Mouse (Mus musculus) T-helper 2 cell (primary cell): ENCODE data around the gene Klf5.

Experiments
- in situ Hi-C: fragments of 300-600 bp; cut with MboI, MseI; formaldehyde crosslinking; loops from one replicate; pipeline ENCODE4 v1.15.1; 2025; ENCODE audit warnings: high pct_unique_total_duplicates

Klf5 gene

DNA sequence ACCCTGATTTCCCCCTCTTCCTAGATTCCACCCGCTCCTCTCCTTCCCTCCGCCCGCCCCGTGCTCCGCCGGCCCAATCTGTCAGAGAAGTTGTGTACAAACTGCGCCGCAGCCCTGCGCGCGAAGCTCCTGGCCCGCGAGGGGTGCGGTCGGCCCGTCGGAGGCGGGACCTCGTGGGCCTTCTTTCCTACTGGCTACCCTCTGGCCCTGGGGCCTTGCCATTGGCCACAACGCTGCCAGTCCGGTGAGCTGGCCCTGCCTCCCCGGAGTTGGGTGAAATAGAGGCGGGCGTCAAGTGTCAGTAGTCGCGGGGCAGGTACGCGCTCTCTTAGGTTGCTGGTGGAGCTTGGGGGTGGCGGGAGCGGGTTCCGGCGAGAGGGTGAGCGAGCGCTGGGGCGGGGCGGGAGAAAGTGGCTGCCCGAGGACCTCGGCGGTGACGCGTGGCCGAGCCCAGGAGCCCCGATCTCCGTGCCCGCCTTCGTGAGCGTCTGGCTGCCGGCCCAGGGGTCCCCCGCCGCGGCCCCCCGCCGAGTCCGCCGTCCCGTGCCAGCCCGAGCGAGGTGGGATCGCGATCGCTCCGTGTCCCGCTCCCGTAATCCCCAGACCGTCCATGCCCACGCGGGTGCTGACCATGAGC lies at the start of gene Klf5:
Klf5 (plus strand) TSS at position 307 of the 637 bp plus-strand sequence.
- in situ Hi-C loops, result no loop called here

DNA sequence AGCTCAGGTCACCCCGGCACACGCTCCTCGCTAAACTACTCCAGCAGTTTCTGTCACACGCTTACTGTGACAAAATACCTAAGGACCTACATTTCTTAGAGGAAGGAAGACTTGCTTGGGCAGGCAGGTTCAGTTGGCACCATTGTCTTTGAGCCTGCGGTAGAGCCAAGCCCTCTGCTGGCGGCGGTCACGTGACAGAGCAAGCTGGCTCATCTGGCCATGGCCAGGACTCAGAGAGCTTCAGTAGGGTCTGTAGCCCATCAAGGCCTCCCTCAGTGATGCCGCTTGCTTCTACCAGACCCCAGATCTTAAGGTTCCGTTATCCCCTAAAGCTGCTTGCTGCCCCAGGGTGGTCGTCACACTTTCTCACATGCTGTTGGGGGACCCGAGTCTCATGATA lies 36.5 kb upstream of the Klf5 start:
- in situ Hi-C loops, result loop anchor here (25.0 kb wide), 1 partner anchor 1625 kb away; no protein-coding TSS in a partner anchor

DNA sequence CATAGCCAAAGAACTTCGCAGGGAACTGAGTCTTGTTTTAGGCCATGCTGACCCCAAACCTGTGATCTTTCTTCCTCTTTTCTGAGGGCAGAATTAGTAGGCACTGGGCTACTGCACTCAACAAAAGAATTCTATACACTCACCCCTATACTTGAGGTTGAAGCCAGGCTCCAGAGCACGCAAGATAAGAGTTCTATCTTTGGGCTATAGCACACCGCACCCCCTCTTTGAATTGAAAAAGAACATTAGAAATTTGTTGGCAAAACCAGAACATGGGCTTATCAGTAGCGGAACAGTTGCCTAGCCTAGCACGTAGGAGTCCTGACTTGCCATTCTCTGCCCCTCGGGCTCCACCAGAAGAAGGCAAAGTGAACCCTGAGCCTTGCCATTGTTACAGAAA lies 34.7 kb upstream of the Klf5 start:
- in situ Hi-C loops, result loop anchor here (25.0 kb wide), 1 partner anchor 1623 kb away; no protein-coding TSS in a partner anchor

DNA sequence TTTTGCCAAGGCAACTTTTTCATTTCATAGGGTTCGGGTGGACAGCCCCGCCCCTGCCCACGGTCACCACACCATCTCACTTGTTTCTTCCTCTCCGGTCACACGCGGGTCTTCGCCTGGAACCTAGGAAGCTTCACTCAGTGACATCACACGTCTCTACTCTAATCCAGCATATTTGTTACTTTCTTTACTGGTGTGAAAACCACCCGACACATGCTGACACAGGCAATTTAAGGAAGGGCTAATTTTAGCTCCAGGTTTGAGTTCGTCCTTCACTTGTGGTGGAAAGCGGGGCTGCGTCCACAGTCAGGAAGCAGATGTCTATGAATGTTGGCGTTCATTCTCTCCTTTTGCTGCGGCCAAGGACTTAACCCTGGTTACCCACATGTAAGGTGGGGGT lies 32.7 kb upstream of the Klf5 start:
- in situ Hi-C loops, result loop anchor here (25.0 kb wide), 1 partner anchor 1622 kb away; no protein-coding TSS in a partner anchor

DNA sequence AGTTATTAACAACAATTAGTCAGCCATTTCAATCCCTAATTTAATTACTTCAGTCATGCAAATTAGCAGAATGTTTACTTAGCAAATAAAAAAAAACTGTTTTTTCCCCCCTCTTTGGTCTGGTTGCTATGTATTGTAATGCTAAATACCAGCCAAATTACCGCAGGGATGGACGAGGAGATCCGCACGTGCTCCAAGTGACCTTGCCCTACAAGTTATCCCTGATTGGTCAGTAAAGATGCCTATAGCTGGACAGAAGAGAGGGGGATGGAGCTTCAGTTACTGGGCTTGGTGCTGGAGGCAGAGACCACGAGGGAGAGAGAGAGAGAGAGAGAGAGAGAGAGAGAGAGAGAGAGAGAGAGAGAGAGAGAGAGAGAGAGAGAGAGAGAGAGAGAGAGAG lies 31.7 kb upstream of the Klf5 start:
- in situ Hi-C loops, result loop anchor here (25.0 kb wide), 1 partner anchor 1621 kb away; no protein-coding TSS in a partner anchor

DNA sequence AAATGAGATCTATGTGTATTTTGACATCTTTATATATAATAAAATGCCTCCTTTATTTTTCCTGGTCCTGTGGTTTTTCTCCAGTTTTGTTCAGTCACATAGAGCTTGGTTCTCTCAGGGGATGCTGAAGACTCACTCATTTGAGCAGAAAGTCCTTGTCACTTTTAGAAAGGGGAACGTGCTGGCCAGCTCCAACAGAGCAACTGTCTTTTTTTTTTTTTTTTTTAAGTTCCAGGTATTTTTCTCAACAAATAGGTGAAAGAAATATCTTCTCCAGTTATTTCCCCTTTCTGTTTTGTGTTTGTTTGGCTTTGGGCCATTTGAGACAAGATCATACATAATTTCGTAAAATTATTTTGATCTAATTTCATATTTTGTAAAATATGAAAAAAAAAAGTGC lies 24.4 kb upstream of the Klf5 start:
- in situ Hi-C loops, result loop anchor here (25.0 kb wide), 1 partner anchor 1613 kb away; no protein-coding TSS in a partner anchor

DNA sequence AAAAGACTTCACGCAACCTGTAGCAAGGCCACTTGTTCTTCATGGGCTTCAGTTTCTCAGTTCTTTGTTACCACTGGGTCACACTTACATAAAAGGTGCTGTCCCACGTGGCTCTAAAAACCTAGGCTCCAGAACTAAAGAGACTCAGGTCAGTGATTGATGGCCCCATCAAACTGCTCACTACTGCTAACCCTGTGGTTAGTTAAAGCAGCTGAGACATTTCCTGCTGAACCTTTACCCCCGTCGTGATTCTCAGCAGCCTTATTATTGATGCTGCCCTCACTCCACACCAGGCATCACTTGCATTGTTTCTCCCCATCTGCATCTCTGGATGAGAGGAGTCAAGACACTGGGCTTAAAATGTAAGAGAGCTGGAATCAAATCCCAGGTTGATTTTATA lies 22.7 kb upstream of the Klf5 start:
- in situ Hi-C loops, result no loop called here

DNA sequence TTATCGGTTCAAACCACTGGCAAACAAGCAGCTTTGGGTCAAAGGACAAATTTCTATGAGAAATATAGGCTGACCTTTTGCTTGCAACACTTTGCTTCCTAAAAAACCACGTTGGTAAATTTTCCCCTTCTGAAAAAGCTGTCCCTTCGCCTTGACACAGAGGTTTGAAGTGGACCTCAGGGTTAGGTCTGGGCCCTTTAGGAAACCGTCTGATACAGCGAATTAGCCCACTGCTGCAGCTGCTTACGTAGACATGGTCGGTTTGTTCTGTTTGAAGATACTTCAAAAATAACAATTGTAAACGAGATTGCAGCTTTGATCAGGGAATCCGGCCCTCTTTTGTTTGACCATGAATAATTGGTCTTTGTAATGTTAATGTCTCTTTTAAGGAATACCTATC lies 20.2 kb upstream of the Klf5 start:
- in situ Hi-C loops, result no loop called here

DNA sequence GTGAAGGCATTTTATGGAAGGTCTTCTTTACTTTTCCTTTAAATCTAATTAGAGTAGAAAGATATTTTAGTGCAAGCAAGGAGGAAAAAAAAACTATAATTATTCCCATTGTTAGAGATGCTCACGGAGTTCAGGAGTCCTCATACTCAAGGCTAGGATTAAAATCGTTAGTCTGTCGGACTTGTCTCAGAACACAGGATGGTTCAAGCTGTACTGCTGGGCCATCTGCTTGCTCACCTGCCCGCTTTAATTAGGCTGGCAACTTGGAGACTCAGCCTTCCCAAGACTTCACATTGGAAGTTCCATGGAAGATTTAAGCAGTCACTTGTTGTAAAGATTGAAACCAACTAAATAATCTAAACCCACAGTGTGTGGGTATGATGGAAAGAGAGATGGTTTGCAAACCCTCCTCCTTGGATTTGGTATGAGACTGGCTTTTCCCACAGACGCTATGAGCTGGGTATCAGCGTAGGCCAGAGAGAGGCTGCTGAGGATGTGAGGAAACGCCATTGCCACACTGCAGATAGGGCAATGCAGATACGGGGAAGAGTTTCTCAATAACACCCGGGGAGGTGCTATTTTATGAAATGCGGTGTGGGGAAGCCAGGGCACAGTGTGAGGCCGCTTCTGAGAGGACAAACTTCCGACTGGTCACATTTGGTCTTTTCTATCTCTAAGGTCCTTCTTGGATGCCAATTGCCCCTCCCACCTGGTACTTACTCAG lies 19.6 kb upstream of the Klf5 start:
- in situ Hi-C loops, result no loop called here

DNA sequence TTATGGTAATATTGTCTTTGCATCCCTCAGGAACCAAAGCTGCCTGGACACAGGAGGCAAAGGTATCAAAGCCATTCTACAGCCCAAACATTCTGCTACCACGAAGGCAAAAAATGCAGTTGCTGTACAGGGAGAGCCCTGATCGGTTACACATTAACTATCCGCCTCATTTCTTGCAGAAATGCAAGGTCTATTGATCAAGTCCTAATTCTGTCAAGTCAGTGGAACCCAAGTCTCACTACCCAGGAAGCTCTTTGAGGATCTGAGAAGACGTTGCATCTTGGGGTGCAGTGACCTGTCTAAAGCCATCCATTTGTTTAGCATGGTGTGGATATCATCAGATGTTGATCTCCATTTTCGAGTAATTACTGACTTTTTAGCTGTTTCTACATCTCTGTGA lies 18.1 kb upstream of the Klf5 start:
- in situ Hi-C loops, result no loop called here

DNA sequence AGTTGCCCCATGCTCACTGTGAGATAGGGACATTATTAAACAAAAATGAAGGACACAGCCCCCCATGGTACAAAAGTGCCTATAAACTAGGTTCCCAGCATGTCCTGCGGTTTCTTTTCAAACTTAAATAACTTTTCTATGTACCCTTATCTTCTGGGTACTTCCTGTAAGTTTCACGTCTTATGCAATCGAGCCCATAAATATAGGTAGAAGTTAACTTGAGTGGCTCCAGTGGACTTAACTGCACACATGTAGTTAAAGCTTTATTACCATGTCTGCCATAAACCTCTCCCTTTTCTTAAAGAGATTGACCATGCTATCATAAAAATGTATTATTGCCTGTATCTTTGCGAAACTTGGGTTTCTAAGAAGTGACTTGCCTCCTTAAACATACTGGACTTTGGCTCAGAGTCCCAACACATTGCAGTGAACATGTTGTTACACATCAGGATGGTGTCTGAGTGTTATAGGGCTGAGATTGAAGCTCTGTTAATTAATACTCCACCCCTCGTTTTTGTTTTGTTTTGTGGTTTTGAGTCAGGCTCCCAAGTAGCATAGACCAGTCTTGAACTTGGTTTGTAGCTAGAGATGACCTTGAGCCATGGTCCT lies 17.6 kb upstream of the Klf5 start:
- in situ Hi-C loops, result no loop called here

DNA sequence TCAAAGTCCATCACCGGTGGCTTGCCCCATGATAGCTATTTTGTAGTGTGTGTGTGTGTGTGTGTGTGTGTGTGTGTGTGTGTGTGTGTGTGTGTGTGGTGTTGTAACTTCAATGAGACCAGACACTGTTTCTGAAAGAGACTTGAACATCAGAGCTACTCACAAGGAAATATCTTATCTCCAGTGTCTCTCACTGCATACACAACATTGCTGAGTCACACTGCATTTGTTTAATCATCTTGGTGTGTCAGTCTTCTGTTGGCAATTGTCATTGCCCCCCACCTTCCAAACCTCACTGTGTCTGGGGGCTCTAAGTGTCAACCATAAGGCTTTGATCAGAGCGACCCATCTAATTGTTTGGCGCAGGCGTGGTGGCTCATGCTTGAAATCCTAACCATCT lies 13.0 kb upstream of the Klf5 start:
- in situ Hi-C loops, result no loop called here

DNA sequence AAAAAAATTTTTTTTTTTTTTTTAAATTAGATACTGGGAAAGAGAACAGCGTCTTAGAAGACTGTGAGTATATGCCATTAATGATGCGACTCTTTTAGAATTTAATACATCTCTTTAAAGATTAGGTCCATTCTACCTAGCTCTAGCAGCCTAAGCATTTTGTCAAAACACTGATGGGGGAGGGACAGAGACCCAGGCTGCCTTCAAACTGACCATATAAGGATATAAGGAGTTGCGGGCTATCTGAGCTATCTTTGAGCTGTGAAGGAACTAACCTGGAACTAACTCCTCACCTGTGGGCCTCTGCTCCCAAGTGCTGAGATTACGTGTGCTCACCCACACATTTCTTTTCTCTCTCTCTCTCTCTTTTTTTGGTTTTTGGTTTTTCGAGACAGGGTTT lies 6.3 kb upstream of the Klf5 start:
- in situ Hi-C loops, result no loop called here

DNA sequence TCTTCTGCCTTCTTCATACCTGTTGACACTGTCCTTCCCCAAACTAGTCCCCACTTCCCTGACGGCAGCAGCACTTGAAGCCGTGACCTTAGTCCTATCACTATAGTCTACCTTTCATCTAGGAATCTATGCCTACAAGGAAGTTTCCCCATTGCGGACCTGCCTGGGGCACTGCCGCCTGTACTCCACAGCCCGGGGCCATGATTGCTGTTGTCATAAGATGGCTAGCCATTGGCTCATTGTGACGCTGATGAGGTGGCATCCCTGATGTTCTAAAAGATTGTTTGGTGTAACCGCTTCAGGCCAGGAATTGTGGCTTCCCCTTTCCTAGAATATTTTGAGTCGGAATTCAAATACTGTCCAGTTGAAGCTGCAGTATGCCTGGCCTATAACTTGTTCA lies 4.1 kb upstream of the Klf5 start:
- in situ Hi-C loops, result no loop called here

DNA sequence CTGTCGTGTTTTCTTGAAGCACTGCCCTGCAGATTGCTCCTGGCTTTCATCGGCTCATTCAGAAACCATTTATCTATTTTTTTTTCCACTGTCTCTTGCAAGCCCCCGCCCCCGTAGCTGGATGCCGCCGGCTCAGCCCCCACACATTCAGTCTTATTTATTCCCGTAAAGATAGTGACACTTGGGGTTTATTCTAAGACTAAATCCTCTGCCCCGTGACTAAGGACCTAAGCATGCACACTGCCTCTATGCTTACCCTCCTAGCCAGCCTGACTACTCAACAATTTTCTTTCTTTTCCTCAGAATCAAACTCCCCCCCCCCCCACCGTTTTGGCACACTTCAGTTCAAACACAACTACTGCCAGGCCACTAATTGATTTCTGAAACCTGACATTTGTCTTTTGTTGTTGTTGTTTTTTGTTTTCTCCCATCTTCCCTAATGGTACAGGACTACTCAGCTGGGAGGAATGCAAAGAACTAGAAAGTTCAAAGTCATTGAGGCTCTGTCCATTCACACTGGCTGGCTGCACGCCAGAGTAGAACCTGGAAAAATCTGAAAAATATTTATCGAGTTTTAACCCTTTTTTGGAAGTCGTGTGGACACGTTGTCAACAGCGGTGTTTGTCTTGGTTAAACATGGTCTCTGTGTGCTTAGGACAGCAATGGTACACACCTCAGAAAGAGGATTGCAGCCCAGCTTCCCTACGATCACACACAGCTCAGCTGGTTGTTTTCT lies 2.7 kb upstream of the Klf5 start:
- in situ Hi-C loops, result no loop called here

DNA sequence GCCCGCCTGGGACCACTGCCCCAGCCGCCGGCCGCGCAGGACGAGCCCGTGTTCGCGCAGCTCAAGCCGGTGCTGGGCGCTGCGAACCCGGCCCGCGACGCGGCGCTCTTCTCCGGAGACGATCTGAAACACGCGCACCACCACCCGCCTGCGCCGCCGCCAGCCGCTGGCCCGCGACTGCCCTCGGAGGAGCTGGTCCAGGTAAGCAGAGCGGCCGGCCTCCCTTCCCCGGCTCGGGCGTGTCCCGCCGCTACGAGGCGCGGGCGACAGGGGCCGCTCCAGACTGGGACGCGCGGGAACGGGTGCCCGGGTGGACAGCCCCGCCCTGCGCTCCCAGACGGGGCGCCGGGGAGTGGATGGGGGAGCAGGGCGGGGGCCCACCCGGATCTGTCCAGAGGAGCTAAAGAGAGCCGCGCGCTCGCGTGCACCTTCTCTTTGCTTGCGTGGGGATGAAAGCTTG lies 561 bp downstream of the Klf5 start:
- in situ Hi-C loops, result no loop called here

DNA sequence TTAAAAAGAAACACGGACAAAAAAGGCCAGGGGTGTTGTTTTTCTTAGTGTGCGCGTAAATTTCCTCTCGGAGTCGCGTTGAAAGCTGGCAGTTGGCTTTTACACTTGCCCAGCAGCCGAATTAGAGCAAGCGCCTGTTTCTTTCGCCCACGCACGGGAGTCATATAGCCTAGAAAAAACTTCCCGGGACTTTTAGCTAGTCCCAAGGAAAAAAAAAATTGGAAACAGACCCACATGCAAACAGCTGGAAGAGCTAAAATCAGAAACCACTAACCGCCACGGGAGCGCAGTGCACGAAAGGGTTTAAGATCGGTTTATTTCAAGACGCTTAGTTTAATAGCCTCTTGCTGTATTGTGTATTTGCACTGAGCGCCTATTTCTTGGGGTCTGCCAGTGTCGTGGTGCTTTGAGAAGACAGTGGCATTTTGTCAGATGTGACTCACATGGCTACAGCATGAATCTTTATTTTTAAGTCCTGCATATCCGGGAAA lies 1.3 kb downstream of the Klf5 start:
- in situ Hi-C loops, result no loop called here

DNA sequence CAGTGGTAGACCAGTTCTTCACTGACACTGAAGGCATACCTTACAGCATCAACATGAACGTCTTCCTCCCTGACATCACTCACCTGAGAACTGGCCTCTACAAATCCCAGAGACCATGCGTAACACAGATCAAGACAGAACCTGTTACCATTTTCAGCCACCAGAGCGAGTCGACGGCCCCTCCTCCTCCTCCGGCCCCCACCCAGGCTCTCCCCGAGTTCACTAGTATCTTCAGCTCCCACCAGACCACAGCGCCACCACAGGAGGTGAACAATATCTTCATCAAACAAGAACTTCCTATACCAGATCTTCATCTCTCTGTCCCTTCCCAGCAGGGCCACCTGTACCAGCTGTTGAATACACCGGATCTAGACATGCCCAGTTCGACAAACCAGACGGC lies 3.0 kb downstream of the Klf5 start:
- in situ Hi-C loops, result no loop called here

DNA sequence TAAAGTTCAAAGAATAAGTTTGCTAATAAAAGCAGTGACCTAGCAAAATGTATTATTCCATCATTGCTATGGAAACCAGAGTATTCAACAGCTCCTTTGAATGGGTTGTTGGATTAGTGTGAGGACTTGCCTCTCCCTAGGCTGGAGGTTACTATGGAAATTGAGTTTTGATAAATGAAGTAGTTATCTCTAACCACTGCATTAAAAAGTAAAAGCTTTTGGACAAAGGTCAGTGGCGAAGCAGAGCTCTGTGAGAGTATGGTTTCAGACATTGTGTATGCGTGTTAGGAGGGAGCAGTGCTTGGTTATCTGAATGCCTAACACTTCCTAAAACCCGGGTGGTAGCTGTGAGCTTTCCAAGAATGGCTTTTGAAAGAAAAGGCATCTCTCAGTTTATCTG lies 5.9 kb downstream of the Klf5 start:
- in situ Hi-C loops, result no loop called here

DNA sequence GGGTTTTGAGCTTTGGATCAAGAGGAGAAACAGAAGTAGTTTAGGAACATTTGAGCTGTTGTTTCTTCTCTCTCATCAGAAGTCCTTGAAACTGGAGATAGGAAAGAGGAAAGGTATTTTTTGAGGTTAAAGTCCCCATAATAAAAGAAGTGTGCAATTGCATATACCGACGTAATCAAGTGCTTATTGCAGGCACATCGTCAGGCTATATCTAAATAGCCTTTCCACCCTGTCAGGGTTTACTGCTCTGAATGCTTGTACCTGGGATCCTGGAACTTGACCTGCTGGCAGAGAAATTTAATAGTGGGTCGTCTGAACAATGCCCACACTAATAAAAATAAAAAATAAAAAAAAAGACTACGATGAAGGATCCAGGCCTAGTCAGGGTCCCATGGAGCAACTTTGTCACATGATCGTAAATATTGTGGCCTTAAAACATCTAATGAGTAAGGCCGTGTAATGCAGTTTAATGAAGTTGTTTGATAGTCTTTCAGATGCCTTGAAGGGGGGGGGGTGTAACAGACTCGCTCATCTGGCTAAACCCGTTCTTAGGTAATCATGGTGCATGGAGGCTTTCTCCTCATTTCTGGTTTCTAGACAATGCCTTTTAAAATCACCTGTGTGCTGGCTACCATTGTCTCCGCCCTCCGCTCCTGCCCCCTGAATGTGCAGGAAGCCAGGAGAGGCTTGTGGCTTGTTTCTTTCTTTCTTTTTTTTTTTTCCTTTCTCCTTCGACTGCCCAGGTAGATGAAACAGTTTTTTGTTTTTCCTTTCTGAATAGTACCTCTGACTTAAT lies 6.7 kb downstream of the Klf5 start:
- in situ Hi-C loops, result no loop called here

DNA sequence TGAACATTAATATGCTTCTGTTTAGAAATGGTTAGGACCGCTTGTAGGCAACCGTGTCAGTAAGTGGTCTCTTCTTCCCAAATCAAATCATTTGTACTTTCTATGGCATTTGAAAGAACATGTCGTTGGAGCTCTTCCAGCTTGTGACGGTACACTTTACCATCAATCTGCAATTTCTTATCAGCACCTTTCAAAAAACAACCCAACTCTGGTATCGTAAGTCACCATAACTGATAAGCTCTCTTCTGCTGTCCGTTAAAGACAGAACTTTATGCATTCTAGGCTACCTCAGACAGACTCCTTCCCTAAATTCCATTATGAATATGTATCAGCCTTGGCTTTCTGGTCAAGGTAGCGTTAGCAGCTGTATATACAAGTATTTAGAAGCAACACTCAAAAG lies 7.9 kb downstream of the Klf5 start:
- in situ Hi-C loops, result no loop called here
